Mouse (Mus musculus) C2C12 (cell line): Measurements from ENCODE around the gene Fars2.

Source experiments
- CTCF ChIP-seq: IDR thresholded peaks from one replicate; pipeline ENCODE4 v1.5.1; 2011; ENCODE audit not compliant: control insufficient read depth, insufficient read depth, insufficient read length
- MYOG ChIP-seq: IDR thresholded peaks from one replicate; pipeline ENCODE4 v1.6.1; 2011; ENCODE audit not compliant: control insufficient read depth, insufficient read length; ENCODE audit errors: extremely low read depth
- USF1 ChIP-seq: IDR thresholded peaks from one replicate; pipeline ENCODE4 v1.6.1; 2011; ENCODE audit warnings: low read depth, mild to moderate bottlenecking, control low read depth, moderate library complexity

- TF ChIP-seq CTCF (no peak), MYOG (no peak), USF1 (no peak)
These were observed 249.1 kb downstream of the Fars2 start for GRCm38 (mm10) chr13:36366304-36366703.
